Mouse (Mus musculus): ENCODE measurements at regions not wholly inside any gene's neighbourhood (a gene's known extent, or its start where the extent isn't known, plus 50 kb on each side); places are given as distances from the start of the nearest gene placed in this dataset.
"Not testable (repeated sequence)": the region's sequence is repeated elsewhere in the genome, so short reads cannot be mapped to it uniquely, and the experiment has no call there.

- ATAC-seq (no peak), DNase-seq (ENCODE audit: low spot score) (no peak)
- WGBS = 82% methylated on average over 3 of the region's 3 CpGs
- Histone ChIP-seq H3K27ac (ENCODE audit: low read depth, low read length) (no peak overlapping the region), H3K4me1 (ENCODE audit: control insufficient read depth, insufficient read depth, low read length) (no peaks in the 10 kb centered on the region), H3K27me3 (replicated peaks; ENCODE audit: control insufficient read depth, insufficient read depth, low read length) (no peaks in the 10 kb centered on the region), H3K9me3 (replicated peaks; ENCODE audit: control insufficient read depth, low read length) (no peaks in the 10 kb centered on the region), H3K9ac (ENCODE audit: low read length) (no peak overlapping the region), H3K4me3 (ENCODE audit: low read depth, low read length) (no peak overlapping the region), H3K36me3 (ENCODE audit: control insufficient read depth, insufficient read depth, low read length) (no peaks in the 10 kb centered on the region), H3K4me2 (ENCODE audit: low read length) (no peak overlapping the region)
Observed at GRCm38 (mm10) chr9:27526681-27527080, 130.1 kb downstream of the Spata19 start.

GRCm38 (mm10) chr9:27538480-27538879 is 141.9 kb downstream of the Spata19 start:
- Histone ChIP-seq H3K36me3 (ENCODE audit: control insufficient read depth, insufficient read depth, low read length) (no peaks in the 10 kb centered on the region), H3K27me3 (replicated peaks; ENCODE audit: control insufficient read depth, insufficient read depth, low read length) (no peaks in the 10 kb centered on the region), H3K9me3 (replicated peaks; ENCODE audit: control insufficient read depth, low read length) (no peaks in the 10 kb centered on the region), H3K9ac (ENCODE audit: low read length) (no peak overlapping the region), H3K4me3 (ENCODE audit: low read depth, low read length) (no peak overlapping the region), H3K4me2 (ENCODE audit: low read length) (no peak overlapping the region), H3K4me1 (ENCODE audit: control insufficient read depth, insufficient read depth, low read length) (peaks cover 10% of the 10 kb centered on the region), H3K27ac (ENCODE audit: low read depth, low read length) (0 out of 2 replicates have a peak overlapping the region, but pooled peaks have one; percentile 58)
- ATAC-seq = peak; percentile 78
- WGBS = 6% methylated on average over 5 of the region's 5 CpGs
- peak; percentile 73 for DNase-seq (ENCODE audit: low spot score)

- Histone ChIP-seq H3K4me1 (ENCODE audit: control insufficient read depth, insufficient read depth, low read length) (peaks cover 13% of the 10 kb centered on the region), H3K4me2 (ENCODE audit: low read length) (no peak overlapping the region), H3K4me3 (ENCODE audit: low read depth, low read length) (no peak overlapping the region), H3K27ac (ENCODE audit: low read depth, low read length) (no peak overlapping the region), H3K36me3 (ENCODE audit: control insufficient read depth, insufficient read depth, low read length) (no peaks in the 10 kb centered on the region), H3K9me3 (replicated peaks; ENCODE audit: control insufficient read depth, low read length) (no peaks in the 10 kb centered on the region), H3K9ac (ENCODE audit: low read length) (no peak overlapping the region), H3K27me3 (replicated peaks; ENCODE audit: control insufficient read depth, insufficient read depth, low read length) (no peaks in the 10 kb centered on the region)
- DNase-seq (ENCODE audit: low spot score) (peak; percentile 52), ATAC-seq (no peak)
- WGBS = 80% methylated on average over 2 of the region's 2 CpGs
Observed at GRCm38 (mm10) chr9:27541585-27542151, 145.1 kb downstream of the Spata19 start.

GRCm38 (mm10) chr9:27554697-27555096 is 158.1 kb downstream of the Spata19 start:
- DNase-seq (ENCODE audit: low spot score); H3K9me3 ChIP-seq (replicated peaks; ENCODE audit: control insufficient read depth, low read length); H3K9ac ChIP-seq (ENCODE audit: low read length); H3K27me3 ChIP-seq (replicated peaks; ENCODE audit: control insufficient read depth, insufficient read depth, low read length); H3K36me3 ChIP-seq (ENCODE audit: control insufficient read depth, insufficient read depth, low read length); H3K4me2 ChIP-seq (ENCODE audit: low read length); ATAC-seq; H3K4me1 ChIP-seq (ENCODE audit: control insufficient read depth, insufficient read depth, low read length); H3K4me3 ChIP-seq (ENCODE audit: low read depth, low read length); H3K27ac ChIP-seq (ENCODE audit: low read depth, low read length): not testable (repeated sequence)

GRCm38 (mm10) chr9:27556315-27557225 is 160.0 kb downstream of the Spata19 start:
- ATAC-seq (peak; percentile 52; the same call in 1 of the 2 replicates), DNase-seq (ENCODE audit: low spot score) (peak; percentile 53)
- Histone ChIP-seq H3K4me1 (ENCODE audit: control insufficient read depth, insufficient read depth, low read length) (peaks cover 5% of the 10 kb centered on the region), H3K9me3 (replicated peaks; ENCODE audit: control insufficient read depth, low read length) (no peaks in the 10 kb centered on the region), H3K4me3 (ENCODE audit: low read depth, low read length) (no peak overlapping the region), H3K9ac (ENCODE audit: low read length) (no peak overlapping the region), H3K27ac (ENCODE audit: low read depth, low read length) (no peak overlapping the region), H3K36me3 (ENCODE audit: control insufficient read depth, insufficient read depth, low read length) (no peaks in the 10 kb centered on the region), H3K27me3 (replicated peaks; ENCODE audit: control insufficient read depth, insufficient read depth, low read length) (no peaks in the 10 kb centered on the region), H3K4me2 (ENCODE audit: low read length) (no peak overlapping the region; the same call in 1 of the 2 replicates)
- WGBS = 7% methylated on average over 6 of the region's 6 CpGs

GRCm38 (mm10) chr9:27557886-27558285 is 161.3 kb downstream of the Spata19 start:
- no peaks in the 10 kb centered on the region for H3K9me3 ChIP-seq (replicated peaks; ENCODE audit: control insufficient read depth, low read length)
- H3K4me3 ChIP-seq (ENCODE audit: low read depth, low read length) = no peak overlapping the region
- ATAC-seq = no peak
- no peaks in the 10 kb centered on the region for H3K27me3 ChIP-seq (replicated peaks; ENCODE audit: control insufficient read depth, insufficient read depth, low read length)
- no peak for DNase-seq (ENCODE audit: low spot score)
- H3K9ac ChIP-seq (ENCODE audit: low read length) = no peak overlapping the region
- no peak overlapping the region for H3K27ac ChIP-seq (ENCODE audit: low read depth, low read length)
- peaks cover 5% of the 10 kb centered on the region for H3K4me1 ChIP-seq (ENCODE audit: control insufficient read depth, insufficient read depth, low read length)
- H3K4me2 ChIP-seq (ENCODE audit: low read length) = no peak overlapping the region
- WGBS = 55% methylated on average over 1 of the region's 1 CpGs
- no peaks in the 10 kb centered on the region for H3K36me3 ChIP-seq (ENCODE audit: control insufficient read depth, insufficient read depth, low read length)

GRCm38 (mm10) chr9:27558286-27558685 is 161.7 kb downstream of the Spata19 start:
- no peaks in the 10 kb centered on the region for H3K36me3 ChIP-seq (ENCODE audit: control insufficient read depth, insufficient read depth, low read length)
- H3K4me3 ChIP-seq (ENCODE audit: low read depth, low read length) = no peak overlapping the region
- H3K27me3 ChIP-seq (replicated peaks; ENCODE audit: control insufficient read depth, insufficient read depth, low read length) = no peaks in the 10 kb centered on the region
- H3K4me1 ChIP-seq (ENCODE audit: control insufficient read depth, insufficient read depth, low read length) = peaks cover 5% of the 10 kb centered on the region
- no peaks in the 10 kb centered on the region for H3K9me3 ChIP-seq (replicated peaks; ENCODE audit: control insufficient read depth, low read length)
- no peak overlapping the region for H3K9ac ChIP-seq (ENCODE audit: low read length)
- WGBS = 66% methylated on average over 3 of the region's 3 CpGs
- no peak for ATAC-seq
- H3K27ac ChIP-seq (ENCODE audit: low read depth, low read length) = no peak overlapping the region
- DNase-seq (ENCODE audit: low spot score) = no peak
- no peak overlapping the region for H3K4me2 ChIP-seq (ENCODE audit: low read length)

- Histone ChIP-seq H3K4me3 (ENCODE audit: low read depth, low read length) (no peak overlapping the region), H3K4me2 (ENCODE audit: low read length) (no peak overlapping the region), H3K9ac (ENCODE audit: low read length) (no peak overlapping the region), H3K4me1 (ENCODE audit: control insufficient read depth, insufficient read depth, low read length) (peaks cover 4% of the 10 kb centered on the region; the same call in 1 of the 2 replicates), H3K9me3 (replicated peaks; ENCODE audit: control insufficient read depth, low read length) (no peaks in the 10 kb centered on the region), H3K27me3 (replicated peaks; ENCODE audit: control insufficient read depth, insufficient read depth, low read length) (no peaks in the 10 kb centered on the region), H3K27ac (ENCODE audit: low read depth, low read length) (no peak overlapping the region), H3K36me3 (ENCODE audit: control insufficient read depth, insufficient read depth, low read length) (no peaks in the 10 kb centered on the region)
- ATAC-seq (peak; percentile 67), DNase-seq (ENCODE audit: low spot score) (peak; percentile 41)
- WGBS = 66% methylated on average over 8 of the region's 8 CpGs
Observed at GRCm38 (mm10) chr9:27568372-27569053, 171.9 kb downstream of the Spata19 start.
